ENCODE assay signal across 28 mouse cellular contexts in genomic region chr14:55542268-55542667, GRCm38 (mm10). TPM values are rescaled to one million over a fixed set of nuclear protein-coding genes. Genes with fewer than 3 reads are reported as not detected.
DNase-seq lines count a peak whose midpoint lies in the region; ATAC-seq and TF ChIP-seq lines count a peak whose summit lies in the region.
"Had no signal": no experiment of that assay in that cellular context is flagged by ENCODE, and none has a peak within 500 bp of the region (broad histone marks: within the 10 kb centered on the region; RNA-seq: fewer than 3 reads in every experiment).

No protein-coding gene starts in this region.

- peak; percentile 72 for ATAC-seq in erythroid progenitor cell, adult 5-6 weeks (replicated peaks; ENCODE audit: low FRiP score, poor library complexity, severe bottlenecking)
- peak; percentile 5; the same call in 1 of the 2 replicates for ATAC-seq in liver, embryonic 15.5 days (ENCODE audit: insufficient read depth)
- ATAC-seq: CD4-positive, CD25-positive, alpha-beta regulatory T cell, adult 4 months; forebrain, embryonic 15.5 days; midbrain, embryonic 15.5 days had no signal

- intact Hi-C loops in heart, postnatal 25 days (cut with DNase I) = no loop called here
- intact Hi-C loops in heart, adult 2 months (cut with DNase I) = no loop called here

- peak overlapping the region; percentile 92 for H3K4me2 ChIP-seq in CH12.LX (ENCODE audit: insufficient read depth, low read depth, poor library complexity, severe bottlenecking)
- H3K4me2 ChIP-seq in liver, embryonic 15.5 days = peak overlapping the region; percentile 91
- H3K4me2 ChIP-seq: forebrain, embryonic 15.5 days had no signal

- no peaks in the 10 kb centered on the region for H3K9me3 ChIP-seq in CH12.LX (replicated peaks; ENCODE audit: low read length)
- no peaks in the 10 kb centered on the region for H3K9me3 ChIP-seq in liver, embryonic 15.5 days (replicated peaks)
- H3K9me3 ChIP-seq in hindbrain, embryonic 10.5 days = no peaks in the 10 kb centered on the region
- H3K9me3 ChIP-seq: embryonic facial prominence, embryonic 12.5 days; forebrain, embryonic 15.5 days; heart, embryonic 12.5 days; hindbrain, embryonic 12.5 days; kidney, embryonic 15.5 days; limb, embryonic 12.5 days; midbrain, embryonic 15.5 days; neural tube, embryonic 13.5 days had no signal

- peak; percentile 63 for DNase-seq in CH12.LX (ENCODE audit: extremely low read depth)
- DNase-seq in spleen, postnatal 10 days (ENCODE audit: low spot score in 2 of 2) = peak; percentile 54 to 81
- DNase-seq in hindbrain, embryonic 10.5 days (ENCODE audit: low spot score) = no peak
- DNase-seq in heart, postnatal 25 days (ENCODE audit: low spot score) = no peak
- DNase-seq in heart, adult 2 months = no peak
- DNase-seq: adrenal gland, postnatal 36 days; cerebellum, adult 11-12 months; heart, postnatal 10 days; kidney, adult 11 months; kidney, postnatal 36 days; lung, adult 2 months had no signal

- TF ChIP-seq EP300 in CH12.LX (IDR thresholded peaks at IDR 0.05; ENCODE audit: low read length) = no peak
- TF ChIP-seq EP300 in heart, adult 2 months (IDR thresholded peaks at IDR 0.05; ENCODE audit: insufficient read depth, low read depth, low read length) = no peak

- peaks cover 22% of the 10 kb centered on the region for H3K79me2 ChIP-seq in CH12.LX (replicated peaks; ENCODE audit: control insufficient read depth, extremely low read depth, insufficient read depth, poor library complexity, severe bottlenecking)
- H3K79me2 ChIP-seq in heart, adult 2 months (replicated peaks; ENCODE audit: control insufficient read depth, insufficient read depth, low read length) = no peaks in the 10 kb centered on the region

- WGBS in liver, embryonic 15.5 days (ENCODE audit: insufficient replicate concordance) = 65% methylated on average over 12 of the region's 12 CpGs
- 95% methylated on average over 12 of the region's 12 CpGs for WGBS in hindbrain, embryonic 10.5 days
- WGBS in heart, adult 2 months = 98% methylated on average over 12 of the region's 12 CpGs

- peaks cover 13 to 54% of the 10 kb centered on the region in 2 experiments for H3K4me1 ChIP-seq in CH12.LX (ENCODE audit: control insufficient read depth in 1 of 2, insufficient read depth in 2 of 2)
- peaks cover 39% of the 10 kb centered on the region for H3K4me1 ChIP-seq in liver, embryonic 15.5 days (replicated peaks)
- H3K4me1 ChIP-seq in hindbrain, embryonic 10.5 days (replicated peaks) = peaks cover 22% of the 10 kb centered on the region
- H3K4me1 ChIP-seq in heart, adult 2 months (ENCODE audit: control insufficient read depth, insufficient read depth, low read length) = peaks cover 1% of the 10 kb centered on the region

- no peak for TF ChIP-seq CTCF in CH12.LX (conservative IDR thresholded peaks at IDR 0.05 in 1 of 2, IDR thresholded peaks at IDR 0.05 in 1 of 2; ENCODE audit: low read depth in 2 of 2, low read length in 2 of 2)
- no peak for TF ChIP-seq CTCF in heart, adult 2 months (IDR thresholded peaks at IDR 0.05)

- peaks cover 52 to 60% of the 10 kb centered on the region in 2 experiments for H3K36me3 ChIP-seq in CH12.LX (replicated peaks in 1 of 2; ENCODE audit: control insufficient read depth in 1 of 2, insufficient read depth in 1 of 2, low read length in 1 of 2)
- peaks cover 53% of the 10 kb centered on the region for H3K36me3 ChIP-seq in liver, embryonic 15.5 days (replicated peaks)
- peaks cover 32% of the 10 kb centered on the region for H3K36me3 ChIP-seq in hindbrain, embryonic 10.5 days
- H3K36me3 ChIP-seq in heart, adult 2 months (ENCODE audit: control insufficient read depth, insufficient read depth, low read length) = no peaks in the 10 kb centered on the region

- dilution Hi-C loops in CH12.LX (cut with MboI; ENCODE audit: extremely low pct_ligation_motif_present, extremely low pct_unique_long_range_greater_than_20kb, low sequenced_read_pairs) = no loop called here

- peak overlapping the region; percentile 83 to 93 (median 87) for H3K4me3 ChIP-seq in CH12.LX (replicated peaks in 1 of 3; ENCODE audit: low read depth in 2 of 3, low read length in 2 of 3, poor library complexity in 1 of 3)
- H3K4me3 ChIP-seq in liver, embryonic 15.5 days (replicated peaks) = peak overlapping the region; percentile 74; the same call in 1 of the 2 replicates
- H3K4me3 ChIP-seq in hindbrain, embryonic 10.5 days = no peak overlapping the region
- no peak overlapping the region for H3K4me3 ChIP-seq in heart, adult 2 months
- H3K4me3 ChIP-seq: embryonic facial prominence, embryonic 12.5 days; forebrain, embryonic 15.5 days; hindbrain, embryonic 12.5 days; limb, embryonic 12.5 days; midbrain, embryonic 15.5 days; neural tube, embryonic 13.5 days had no signal

- peak overlapping the region; percentile 38; the same call in 1 of the 2 replicates for H3K27ac ChIP-seq in CH12.LX (ENCODE audit: insufficient read depth, low read depth)
- peak overlapping the region; percentile 92; the same call in 1 of the 2 replicates for H3K27ac ChIP-seq in liver, embryonic 15.5 days (replicated peaks)
- no peak overlapping the region for H3K27ac ChIP-seq in hindbrain, embryonic 10.5 days
- no peak overlapping the region for H3K27ac ChIP-seq in heart, adult 2 months
- H3K27ac ChIP-seq: embryonic facial prominence, embryonic 12.5 days; forebrain, embryonic 15.5 days; hindbrain, embryonic 12.5 days; kidney, embryonic 15.5 days; limb, embryonic 12.5 days; midbrain, embryonic 15.5 days had no signal

- no peak for TF ChIP-seq POLR2A in CH12.LX (IDR thresholded peaks at IDR 0.05; ENCODE audit: low read depth, low read length)
- no peak for TF ChIP-seq POLR2A in heart, adult 2 months (IDR thresholded peaks at IDR 0.05; ENCODE audit: insufficient read depth, low read depth, low read length)

- in situ Hi-C loops in CH12.LX (cut with MboI; ENCODE audit: low pct_ligation_motif_present, low pct_unique_long_range_greater_than_20kb, low sequenced_read_pairs) = no loop called here

- peak overlapping the region; percentile 97 for H3K9ac ChIP-seq in CH12.LX (ENCODE audit: insufficient read depth, low read depth)
- 0 out of 2 replicates have a peak overlapping the region, but pooled peaks have one; percentile 87 for H3K9ac ChIP-seq in liver, embryonic 15.5 days
- H3K9ac ChIP-seq in heart, adult 2 months (ENCODE audit: low read depth, low read length) = no peak overlapping the region
- H3K9ac ChIP-seq: embryonic facial prominence, embryonic 12.5 days; forebrain, embryonic 15.5 days; hindbrain, embryonic 12.5 days; kidney, embryonic 15.5 days; limb, embryonic 12.5 days; neural tube, embryonic 13.5 days had no signal

- TF ChIP-seq RAD21 in CH12.LX (IDR thresholded peaks at IDR 0.05; ENCODE audit: low read depth, low read length) = no peak

- H3K27me3 ChIP-seq in CH12.LX (replicated peaks) = no peaks in the 10 kb centered on the region
- no peaks in the 10 kb centered on the region for H3K27me3 ChIP-seq in liver, embryonic 15.5 days
- H3K27me3 ChIP-seq in hindbrain, embryonic 10.5 days (ENCODE audit: insufficient read depth, poor library complexity, severe bottlenecking) = no peaks in the 10 kb centered on the region
- no peaks in the 10 kb centered on the region for H3K27me3 ChIP-seq in heart, adult 2 months (ENCODE audit: control insufficient read depth, insufficient read depth, low read length)
- H3K27me3 ChIP-seq: embryonic facial prominence, embryonic 12.5 days; forebrain, embryonic 15.5 days; heart, embryonic 12.5 days; hindbrain, embryonic 12.5 days; kidney, embryonic 15.5 days; limb, embryonic 12.5 days; midbrain, embryonic 15.5 days; neural tube, embryonic 13.5 days had no signal

RNA-seq across cellular contexts. Expression of gene Pck2, which starts 2.2 kb away (rescaled TPM):
- total RNA-seq in CH12.LX (2012; rRNA removed) (105 and 286 TPM in 2 replicates), CH12.LX (2014; rRNA removed) (113 and 120 TPM in 2 replicates)
- 144 and 149 TPM in 2 replicates for polyA plus RNA-seq in CH12.LX (2012; ENCODE audit: insufficient read length, low read depth)
- 79.3 and 89.7 TPM in 2 replicates for total RNA-seq in erythroid progenitor cell, adult 5-6 weeks (2015; ENCODE audit: low replicate concordance)
- total RNA-seq in erythroid progenitor cell, adult 5-6 weeks (2017; ENCODE audit: low replicate concordance) = 112 and 125 TPM in 2 replicates
- polyA plus RNA-seq in liver, embryonic 15.5 days (2015; fragmentation: Nextera tagmentation; extraction: Ambion mirVana) = 36.0 and 39.9 TPM in 2 replicates
- polyA plus RNA-seq in hindbrain, embryonic 10.5 days (2016; fragmentation: Nextera tagmentation; extraction: Ambion mirVana) = 15.4 and 18.5 TPM in 2 replicates
- 10 to 100 TPM; 11.7 to 14.3 TPM for total RNA-seq in heart, postnatal 25 days (2021)
- 1 to 10 TPM; 9.0 to 9.4 TPM for total RNA-seq in heart, adult 2 months (2021)
- 13.3 and 15.3 TPM in 2 replicates for polyA plus RNA-seq in heart, adult 2 months (2012; rRNA removed)

RNA-seq across cellular contexts. Expression of gene Nrl, which starts 17.5 kb away (rescaled TPM):
- total RNA-seq in CH12.LX (2012; rRNA removed) (0.13 and 0.29 TPM in 2 replicates), CH12.LX (2014; rRNA removed) (0.14 and 0.86 TPM in 2 replicates)
- polyA plus RNA-seq in CH12.LX (2012; ENCODE audit: insufficient read length, low read depth) = 0.20 TPM in 1 of 2 replicates, not detected in the other
- 0.84 TPM in 1 of 2 replicates, not detected in the other for total RNA-seq in erythroid progenitor cell, adult 5-6 weeks (2015; ENCODE audit: low replicate concordance)
- 0.51 and 0.98 TPM in 2 replicates for total RNA-seq in erythroid progenitor cell, adult 5-6 weeks (2017; ENCODE audit: low replicate concordance)
- not detected in 2 replicates for polyA plus RNA-seq in liver, embryonic 15.5 days (2015; fragmentation: Nextera tagmentation; extraction: Ambion mirVana)
- not detected in 2 replicates for polyA plus RNA-seq in hindbrain, embryonic 10.5 days (2016; fragmentation: Nextera tagmentation; extraction: Ambion mirVana)
- under 1 TPM in 1 of 2 experiments, not detected in 1; 0.18 TPM for total RNA-seq in heart, postnatal 25 days (2021)
- total RNA-seq in heart, adult 2 months (2021) = not detected
- not detected in 2 replicates for polyA plus RNA-seq in heart, adult 2 months (2012; rRNA removed)
- total RNA-seq: adrenal gland, postnatal 36 days; ES-E14; gastrocnemius, adult 8-10 months; heart, postnatal 10 days had no signal
- polyA plus RNA-seq: embryonic facial prominence, embryonic 12.5 days; gonadal fat pad, adult 2 months; heart, embryonic 12.5 days; hindbrain, embryonic 12.5 days; kidney, embryonic 15.5 days; limb, embryonic 12.5 days; lung, adult 2 months; small intestine, adult 2 months; stomach, embryonic 16.5 days had no signal

RNA-seq across cellular contexts. Expression of gene Dcaf11, which starts 17.5 kb away (rescaled TPM):
- total RNA-seq in CH12.LX (2012; rRNA removed) (36.1 and 39.1 TPM in 2 replicates), CH12.LX (2014; rRNA removed) (29.3 and 30.2 TPM in 2 replicates)
- polyA plus RNA-seq in CH12.LX (2012; ENCODE audit: insufficient read length, low read depth) = 29.6 and 32.6 TPM in 2 replicates
- 31.0 and 44.0 TPM in 2 replicates for total RNA-seq in erythroid progenitor cell, adult 5-6 weeks (2015; ENCODE audit: low replicate concordance)
- 20.2 and 39.3 TPM in 2 replicates for total RNA-seq in erythroid progenitor cell, adult 5-6 weeks (2017; ENCODE audit: low replicate concordance)
- 57.9 and 64.1 TPM in 2 replicates for polyA plus RNA-seq in liver, embryonic 15.5 days (2015; fragmentation: Nextera tagmentation; extraction: Ambion mirVana)
- polyA plus RNA-seq in hindbrain, embryonic 10.5 days (2016; fragmentation: Nextera tagmentation; extraction: Ambion mirVana) = 69.5 and 94.1 TPM in 2 replicates
- total RNA-seq in heart, postnatal 25 days (2021) = 100 to 1,000 TPM; 129 to 130 TPM
- 100 to 1,000 TPM; 136 to 160 TPM for total RNA-seq in heart, adult 2 months (2021)
- polyA plus RNA-seq in heart, adult 2 months (2012; rRNA removed) = 151 and 186 TPM in 2 replicates

RNA-seq across cellular contexts. Expression of gene A730061H03Rik, which starts 17.9 kb away (rescaled TPM):
- total RNA-seq in CH12.LX (2012; rRNA removed) (0.34 and 0.63 TPM in 2 replicates), CH12.LX (2014; rRNA removed) (not detected in 2 replicates)
- 0.93 and 1.4 TPM in 2 replicates for polyA plus RNA-seq in CH12.LX (2012; ENCODE audit: insufficient read length, low read depth)
- total RNA-seq in erythroid progenitor cell, adult 5-6 weeks (2015; ENCODE audit: low replicate concordance) = 6.5 TPM in 1 of 2 replicates, not detected in the other
- not detected in 2 replicates for total RNA-seq in erythroid progenitor cell, adult 5-6 weeks (2017; ENCODE audit: low replicate concordance)
- 1.6 and 2.1 TPM in 2 replicates for polyA plus RNA-seq in liver, embryonic 15.5 days (2015; fragmentation: Nextera tagmentation; extraction: Ambion mirVana)
- polyA plus RNA-seq in hindbrain, embryonic 10.5 days (2016; fragmentation: Nextera tagmentation; extraction: Ambion mirVana) = 0.82 TPM in 1 of 2 replicates, not detected in the other
- under 1 TPM in 1 of 2 experiments, not detected in 1; 0.83 TPM for total RNA-seq in heart, postnatal 25 days (2021)
- not detected for total RNA-seq in heart, adult 2 months (2021)
- polyA plus RNA-seq in heart, adult 2 months (2012; rRNA removed) = 0.74 and 1.2 TPM in 2 replicates
- total RNA-seq: ES-E14; gastrocnemius, adult 8-10 months; left cerebral cortex, postnatal 14 days had no signal
- polyA plus RNA-seq: embryonic facial prominence, embryonic 12.5 days; midbrain, embryonic 15.5 days; small intestine, adult 2 months had no signal

RNA-seq across cellular contexts. Expression of gene Cpne6, which starts 32.0 kb away (rescaled TPM):
- total RNA-seq in CH12.LX (2012; rRNA removed) = not detected in 2 replicates
- total RNA-seq in CH12.LX (2014; rRNA removed) = not detected in 2 replicates
- not detected in 2 replicates for polyA plus RNA-seq in CH12.LX (2012; ENCODE audit: insufficient read length, low read depth)
- total RNA-seq in erythroid progenitor cell, adult 5-6 weeks (2015; ENCODE audit: low replicate concordance) = not detected in 2 replicates
- not detected in 2 replicates for total RNA-seq in erythroid progenitor cell, adult 5-6 weeks (2017; ENCODE audit: low replicate concordance)
- polyA plus RNA-seq in liver, embryonic 15.5 days (2015; fragmentation: Nextera tagmentation; extraction: Ambion mirVana) = not detected in 2 replicates
- 1.1 and 1.6 TPM in 2 replicates for polyA plus RNA-seq in hindbrain, embryonic 10.5 days (2016; fragmentation: Nextera tagmentation; extraction: Ambion mirVana)
- not detected for total RNA-seq in heart, postnatal 25 days (2021)
- not detected for total RNA-seq in heart, adult 2 months (2021)
- 0.25 and 0.26 TPM in 2 replicates for polyA plus RNA-seq in heart, adult 2 months (2012; rRNA removed)
- total RNA-seq: adrenal gland, postnatal 36 days; ES-E14; gastrocnemius, adult 8-10 months had no signal
- polyA plus RNA-seq: CD4-positive, CD25-positive, alpha-beta regulatory T cell, adult 4 months; small intestine, adult 2 months had no signal

Comparison
In these comparisons a context has a peak if more than half of its experiments do, and no peak if none do; other contexts are left out.
1. DNase-seq: peak in CH12.LX (single experiment) and spleen, postnatal 10 days (2 of 2); none in hindbrain, embryonic 10.5 days (single experiment), heart, postnatal 25 days (single experiment) and heart, adult 2 months (0 of 2).
2. H3K27ac ChIP-seq: peak in CH12.LX (single experiment) and liver, embryonic 15.5 days (single experiment); none in hindbrain, embryonic 10.5 days (single experiment) and heart, adult 2 months (single experiment).
3. H3K4me3 ChIP-seq: peak in CH12.LX (3 of 3) and liver, embryonic 15.5 days (single experiment); none in hindbrain, embryonic 10.5 days (single experiment) and heart, adult 2 months (single experiment).
4. RNA of gene Pck2, which starts 2.2 kb away (total RNA-seq): 105 to 286 TPM in CH12.LX and 79.3 to 125 TPM in erythroid progenitor cell, adult 5-6 weeks; 11.7 to 14.3 TPM in heart, postnatal 25 days and 9.0 to 9.4 TPM in heart, adult 2 months; every median in the first group is over 4 times any median in the second.